Mouse (Mus musculus): ENCODE data around the gene Uqcr10. TPM values are rescaled to one million over a fixed set of nuclear protein-coding genes. Genes with fewer than 3 reads are reported as not detected.

Gene Uqcr10
- 763 and 796 TPM in 2 replicates for polyA plus RNA-seq (2015; fragmentation: Nextera tagmentation; extraction: Ambion mirVana)

GRCm38 (mm10) chr11:4704072-4704964 is at the start of gene Uqcr10, which contains the start of gene Zmat5:
Gene Uqcr10 (minus strand): TSS chr11:4704342.
Gene Zmat5 (plus strand): TSS chr11:4704678.
- H3K27ac ChIP-seq = peak within 1 kb of the TSS; percentile 71
- H3K9ac ChIP-seq = peak within 1 kb of the TSS; percentile 89
- peak within 1 kb of the TSS; percentile 75 for H3K4me2 ChIP-seq
- peak within 1 kb of the TSS; percentile 83 for H3K4me3 ChIP-seq
- under 1% methylated on average over 47 of the region's 47 CpGs for WGBS
- ATAC-seq (ENCODE audit: borderline replicate concordance, extremely low read depth, low FRiP score, low TSS enrichment) = peak; percentile 97
- peaks cover 17% of the 10 kb centered on the region for H3K4me1 ChIP-seq
- no peaks in the 10 kb centered on the region for H3K9me3 ChIP-seq
- H3K36me3 ChIP-seq = peaks cover 20% of the 10 kb centered on the region
- no peaks in the 10 kb centered on the region for H3K27me3 ChIP-seq

- ATAC-seq (ENCODE audit: borderline replicate concordance, extremely low read depth, low FRiP score, low TSS enrichment) = no peak
- no peak overlapping the region for H3K4me3 ChIP-seq
- H3K4me2 ChIP-seq = no peak overlapping the region
- no peak overlapping the region for H3K27ac ChIP-seq
- H3K9ac ChIP-seq = no peak overlapping the region
- no peaks in the 10 kb centered on the region for H3K36me3 ChIP-seq
- peaks cover 33% of the 10 kb centered on the region for H3K27me3 ChIP-seq
- no peaks in the 10 kb centered on the region for H3K9me3 ChIP-seq
- WGBS = 45% methylated on average over 10 of the region's 10 CpGs
- no peaks in the 10 kb centered on the region for H3K4me1 ChIP-seq
These were observed 48.7 kb upstream of the Uqcr10 start for GRCm38 (mm10) chr11:4752836-4753235.

- no peak for ATAC-seq (ENCODE audit: borderline replicate concordance, extremely low read depth, low FRiP score, low TSS enrichment)
- Histone ChIP-seq H3K27ac (no peak overlapping the region), H3K4me3 (no peak overlapping the region), H3K4me2 (no peak overlapping the region), H3K4me1 (peaks cover 15% of the 10 kb centered on the region), H3K9me3 (no peaks in the 10 kb centered on the region), H3K36me3 (no peaks in the 10 kb centered on the region), H3K27me3 (peaks cover 58% of the 10 kb centered on the region), H3K9ac (no peak overlapping the region)
- WGBS = 3% methylated on average over 9 of the region's 9 CpGs
These were observed 46.1 kb upstream of the Uqcr10 start for GRCm38 (mm10) chr11:4750263-4750662.

GRCm38 (mm10) chr11:4747285-4747684 is 43.1 kb upstream of the Uqcr10 start:
- WGBS = 1% methylated on average over 11 of the region's 12 CpGs
- Histone ChIP-seq H3K4me2 (peak overlapping the region; percentile 90), H3K27me3 (peaks cover 88% of the 10 kb centered on the region), H3K36me3 (no peaks in the 10 kb centered on the region), H3K4me1 (peaks cover 15% of the 10 kb centered on the region), H3K9ac (no peak overlapping the region), H3K27ac (no peak overlapping the region), H3K9me3 (no peaks in the 10 kb centered on the region), H3K4me3 (peak overlapping the region; percentile 45)
- no peak for ATAC-seq (ENCODE audit: borderline replicate concordance, extremely low read depth, low FRiP score, low TSS enrichment)

GRCm38 (mm10) chr11:4746733-4747132 is 42.6 kb upstream of the Uqcr10 start, which contains the start of gene Cabp7:
Gene Cabp7 (minus strand): TSS chr11:4746778.
- H3K36me3 ChIP-seq = no peaks in the 10 kb centered on the region
- H3K4me3 ChIP-seq = peak within 1 kb of the TSS; percentile 45
- peaks cover 15% of the 10 kb centered on the region for H3K4me1 ChIP-seq
- no peak for ATAC-seq (ENCODE audit: borderline replicate concordance, extremely low read depth, low FRiP score, low TSS enrichment)
- H3K4me2 ChIP-seq = peak within 1 kb of the TSS; percentile 90
- H3K27ac ChIP-seq = no peak within 1 kb of the TSS
- peaks cover 89% of the 10 kb centered on the region for H3K27me3 ChIP-seq
- WGBS = under 1% methylated on average over 58 of the region's 73 CpGs
- no peaks in the 10 kb centered on the region for H3K9me3 ChIP-seq
- H3K9ac ChIP-seq = no peak within 1 kb of the TSS

- Histone ChIP-seq H3K36me3 (no peaks in the 10 kb centered on the region), H3K27ac (no peak overlapping the region), H3K9ac (no peak overlapping the region), H3K9me3 (no peaks in the 10 kb centered on the region), H3K4me2 (peak overlapping the region; percentile 90), H3K4me3 (peak overlapping the region; percentile 45), H3K27me3 (peaks cover 92% of the 10 kb centered on the region), H3K4me1 (peaks cover 15% of the 10 kb centered on the region)
- ATAC-seq (ENCODE audit: borderline replicate concordance, extremely low read depth, low FRiP score, low TSS enrichment) = no peak
- under 1% methylated on average over 31 of the region's 39 CpGs for WGBS
These were observed 41.8 kb upstream of the Uqcr10 start for GRCm38 (mm10) chr11:4745969-4746368.

GRCm38 (mm10) chr11:4744691-4745090 is 40.5 kb upstream of the Uqcr10 start:
- no peak overlapping the region for H3K9ac ChIP-seq
- no peak overlapping the region for H3K4me2 ChIP-seq
- H3K36me3 ChIP-seq = no peaks in the 10 kb centered on the region
- H3K27ac ChIP-seq = no peak overlapping the region
- no peaks in the 10 kb centered on the region for H3K9me3 ChIP-seq
- peak; percentile 17; the same call in 1 of the 2 replicates for ATAC-seq (ENCODE audit: borderline replicate concordance, extremely low read depth, low FRiP score, low TSS enrichment)
- no peak overlapping the region for H3K4me3 ChIP-seq
- 52% methylated on average over 6 of the region's 6 CpGs for WGBS
- H3K27me3 ChIP-seq = peaks cover 80% of the 10 kb centered on the region
- peaks cover 15% of the 10 kb centered on the region for H3K4me1 ChIP-seq

GRCm38 (mm10) chr11:4740785-4741184 is 36.6 kb upstream of the Uqcr10 start:
- Histone ChIP-seq H3K27ac (no peak overlapping the region), H3K4me2 (no peak overlapping the region), H3K4me3 (no peak overlapping the region), H3K9ac (no peak overlapping the region), H3K9me3 (no peaks in the 10 kb centered on the region), H3K36me3 (no peaks in the 10 kb centered on the region), H3K4me1 (peaks cover 2% of the 10 kb centered on the region), H3K27me3 (peaks cover 41% of the 10 kb centered on the region)
- 52% methylated on average over 5 of the region's 5 CpGs for WGBS
- ATAC-seq (ENCODE audit: borderline replicate concordance, extremely low read depth, low FRiP score, low TSS enrichment) = no peak

- Histone ChIP-seq H3K4me3 (no peak overlapping the region), H3K9ac (no peak overlapping the region), H3K9me3 (no peaks in the 10 kb centered on the region), H3K36me3 (no peaks in the 10 kb centered on the region), H3K27ac (no peak overlapping the region), H3K27me3 (peaks cover 21% of the 10 kb centered on the region), H3K4me1 (no peaks in the 10 kb centered on the region), H3K4me2 (no peak overlapping the region)
- ATAC-seq (ENCODE audit: borderline replicate concordance, extremely low read depth, low FRiP score, low TSS enrichment) = no peak
- 92% methylated on average over 16 of the region's 16 CpGs for WGBS
These were observed 34.6 kb upstream of the Uqcr10 start for GRCm38 (mm10) chr11:4738719-4739118.

GRCm38 (mm10) chr11:4737682-4738081 is 33.5 kb upstream of the Uqcr10 start:
- Histone ChIP-seq H3K27ac (no peak overlapping the region), H3K9ac (no peak overlapping the region), H3K9me3 (no peaks in the 10 kb centered on the region), H3K4me1 (no peaks in the 10 kb centered on the region), H3K4me2 (no peak overlapping the region), H3K27me3 (peaks cover 10% of the 10 kb centered on the region), H3K4me3 (no peak overlapping the region), H3K36me3 (no peaks in the 10 kb centered on the region)
- 71% methylated on average over 10 of the region's 10 CpGs for WGBS
- no peak for ATAC-seq (ENCODE audit: borderline replicate concordance, extremely low read depth, low FRiP score, low TSS enrichment)

- 48% methylated on average over 6 of the region's 6 CpGs for WGBS
- ATAC-seq (ENCODE audit: borderline replicate concordance, extremely low read depth, low FRiP score, low TSS enrichment) = no peak
These were observed 32.2 kb upstream of the Uqcr10 start for GRCm38 (mm10) chr11:4736355-4736754.

GRCm38 (mm10) chr11:4734179-4734578 is 30.0 kb upstream of the Uqcr10 start:
- Histone ChIP-seq H3K4me3 (no peak overlapping the region), H3K27me3 (no peaks in the 10 kb centered on the region), H3K9me3 (no peaks in the 10 kb centered on the region), H3K9ac (no peak overlapping the region), H3K4me1 (peaks cover 13% of the 10 kb centered on the region), H3K4me2 (no peak overlapping the region), H3K36me3 (no peaks in the 10 kb centered on the region), H3K27ac (no peak overlapping the region)
- 41% methylated on average over 12 of the region's 12 CpGs for WGBS
- no peak for ATAC-seq (ENCODE audit: borderline replicate concordance, extremely low read depth, low FRiP score, low TSS enrichment)

More at GRCm38 (mm10) chr11:4736355-4736754, 32.2 kb upstream of the Uqcr10 start:
- Histone ChIP-seq H3K4me1 (no peaks in the 10 kb centered on the region), H3K9me3 (no peaks in the 10 kb centered on the region), H3K27me3 (peaks cover 2% of the 10 kb centered on the region; the same call in 1 of the 2 replicates), H3K4me2 (no peak overlapping the region), H3K36me3 (no peaks in the 10 kb centered on the region), H3K9ac (no peak overlapping the region), H3K27ac (no peak overlapping the region), H3K4me3 (no peak overlapping the region)

All from lung, embryonic 15.5 days (tissue).